Mouse (Mus musculus): ENCODE data around the gene Cdhr5. TPM values are rescaled to one million over a fixed set of nuclear protein-coding genes. Genes with fewer than 3 reads are reported as not detected.

Cdhr5 gene
- polyA plus RNA-seq, 1 experiment from 2014 or later: 0.15 TPM

DNA sequence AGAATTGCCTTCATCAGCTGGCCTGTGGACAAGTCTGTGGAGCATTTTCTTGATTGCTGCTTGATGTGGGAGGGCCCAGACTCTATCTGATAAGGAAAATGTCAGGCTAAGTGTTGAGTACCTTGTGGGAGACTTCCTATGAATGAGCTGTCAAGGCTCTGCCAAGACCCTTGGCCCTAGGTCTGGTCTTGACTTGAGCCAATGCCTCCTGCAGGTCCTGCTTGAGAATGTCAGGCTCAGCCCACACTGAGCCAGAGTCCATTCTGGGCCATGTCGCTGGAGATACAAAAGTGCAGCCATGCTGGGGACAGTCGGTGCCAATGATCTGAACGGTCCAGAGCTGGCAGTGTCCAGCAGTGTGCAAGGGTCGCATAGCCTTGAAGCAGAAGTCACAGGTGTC is 6.2 kb upstream of the Cdhr5 start:
- Histone ChIP-seq H3K4me1 (replicated peaks; ENCODE audit: control insufficient read depth, insufficient read depth, low read length) (peaks cover 12% of the 10 kb centered on the region; the same call in 1 of the 2 replicates), H3K4me2 (ENCODE audit: low read depth, low read length) (no peak overlapping the region), H3K36me3 (ENCODE audit: control insufficient read depth, insufficient read depth, low read length) (no peaks in the 10 kb centered on the region), H3K9me3 (ENCODE audit: control insufficient read depth, low read length) (no peaks in the 10 kb centered on the region), H3K27me3 (ENCODE audit: control insufficient read depth, insufficient read depth, low read depth, low read length) (peaks cover 2% of the 10 kb centered on the region; the same call in 1 of the 2 replicates), H3K9ac (ENCODE audit: low read length) (no peak overlapping the region), H3K4me3 (ENCODE audit: low read length) (no peak overlapping the region), H3K27ac (ENCODE audit: low read length) (no peak overlapping the region)
- ATAC-seq (ENCODE audit: low read depth): no peak
- WGBS: 85% methylated on average over 4 of the region's 4 CpGs

DNA sequence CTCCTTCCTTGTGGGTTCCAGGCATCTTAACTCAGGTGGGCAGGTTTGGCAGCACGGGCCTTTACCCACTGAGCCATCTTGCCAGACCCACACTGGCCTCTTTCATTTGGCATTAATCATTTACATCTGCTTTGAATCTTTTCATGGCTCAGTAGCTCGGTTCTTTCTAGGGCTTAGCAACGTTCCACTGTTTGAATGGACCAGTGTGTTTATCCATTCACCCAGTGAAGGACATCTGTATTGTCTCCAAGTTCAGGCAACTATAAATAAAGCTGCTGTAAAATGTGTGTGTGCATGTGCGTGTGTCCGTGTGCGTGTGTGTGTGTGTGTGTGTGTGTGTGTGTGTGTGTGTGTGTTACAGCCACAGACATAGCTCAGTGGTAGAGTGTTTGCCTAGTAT is 4.9 kb upstream of the Cdhr5 start:
- peaks cover 12% of the 10 kb centered on the region; the same call in 1 of the 2 replicates for H3K4me1 ChIP-seq (replicated peaks; ENCODE audit: control insufficient read depth, insufficient read depth, low read length)
- no peak for ATAC-seq (ENCODE audit: low read depth)
- peaks cover 2% of the 10 kb centered on the region; the same call in 1 of the 2 replicates for H3K27me3 ChIP-seq (ENCODE audit: control insufficient read depth, insufficient read depth, low read depth, low read length)
- H3K4me2 ChIP-seq (ENCODE audit: low read depth, low read length): no peak overlapping the region
- WGBS: 65% methylated on average over 6 of the region's 6 CpGs
- H3K4me3 ChIP-seq (ENCODE audit: low read length): no peak overlapping the region
- H3K36me3 ChIP-seq (ENCODE audit: control insufficient read depth, insufficient read depth, low read length): no peaks in the 10 kb centered on the region
- H3K27ac ChIP-seq (ENCODE audit: low read length): no peak overlapping the region
- no peaks in the 10 kb centered on the region for H3K9me3 ChIP-seq (ENCODE audit: control insufficient read depth, low read length)
- H3K9ac ChIP-seq (ENCODE audit: low read length): no peak overlapping the region

DNA sequence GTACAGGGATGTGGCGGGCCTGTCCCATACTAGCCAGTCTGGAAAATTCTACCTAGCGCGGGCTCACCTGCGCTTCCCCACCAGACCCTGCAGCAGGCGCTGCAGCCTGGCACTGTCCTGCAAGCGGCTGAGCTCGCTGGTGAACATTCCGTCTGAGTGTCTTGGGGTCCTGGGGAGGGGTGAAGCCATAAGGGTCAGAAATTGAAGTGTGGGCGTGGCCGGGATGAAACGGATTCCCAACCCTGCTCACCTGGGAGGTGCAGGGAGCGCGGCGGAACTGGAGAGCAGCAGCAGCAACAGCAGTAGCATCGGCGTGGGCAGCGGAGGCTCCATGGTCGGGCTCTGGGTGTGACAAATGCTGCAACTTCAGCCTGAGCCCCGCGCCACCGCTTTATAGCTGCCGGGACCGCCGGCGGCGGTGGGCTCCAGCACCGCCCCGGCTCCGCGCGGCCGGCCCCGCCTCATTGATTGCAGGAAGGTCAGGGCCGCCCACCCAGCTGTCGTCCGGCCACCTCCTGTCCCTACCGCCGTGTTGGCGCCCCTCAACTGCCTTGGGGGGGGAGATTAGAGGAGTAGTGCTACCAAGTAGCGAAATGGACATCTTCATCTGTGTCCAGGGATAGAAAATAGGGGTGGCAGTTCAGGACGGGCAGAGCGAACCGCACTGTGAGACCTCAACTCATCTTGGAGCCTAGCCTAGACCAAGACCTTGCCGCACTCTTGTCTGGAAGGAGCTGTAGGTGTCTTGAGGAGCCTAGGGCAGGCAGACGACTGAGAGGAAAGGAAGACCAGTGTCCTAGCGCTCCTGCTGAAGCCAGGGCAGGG is 2.4 kb upstream of the Cdhr5 start, which contains the start of gene Sct:
TSS of gene Sct (minus strand) at position 368 of the 825 bp plus-strand sequence.
- Histone ChIP-seq H3K36me3 (ENCODE audit: control insufficient read depth, insufficient read depth, low read length) (no peaks in the 10 kb centered on the region), H3K27me3 (ENCODE audit: control insufficient read depth, insufficient read depth, low read depth, low read length) (peaks cover 2% of the 10 kb centered on the region; the same call in 1 of the 2 replicates), H3K9ac (ENCODE audit: low read length) (peak within 1 kb of the TSS; percentile 69), H3K27ac (ENCODE audit: low read length) (no peak within 1 kb of the TSS), H3K4me2 (ENCODE audit: low read depth, low read length) (peak within 1 kb of the TSS; percentile 96), H3K9me3 (ENCODE audit: control insufficient read depth, low read length) (no peaks in the 10 kb centered on the region), H3K4me1 (replicated peaks; ENCODE audit: control insufficient read depth, insufficient read depth, low read length) (peaks cover 12% of the 10 kb centered on the region; the same call in 1 of the 2 replicates), H3K4me3 (ENCODE audit: low read length) (peak within 1 kb of the TSS; percentile 55)
- ATAC-seq (ENCODE audit: low read depth): peak; percentile 75
- 3% methylated on average over 46 of the region's 46 CpGs for WGBS

DNA sequence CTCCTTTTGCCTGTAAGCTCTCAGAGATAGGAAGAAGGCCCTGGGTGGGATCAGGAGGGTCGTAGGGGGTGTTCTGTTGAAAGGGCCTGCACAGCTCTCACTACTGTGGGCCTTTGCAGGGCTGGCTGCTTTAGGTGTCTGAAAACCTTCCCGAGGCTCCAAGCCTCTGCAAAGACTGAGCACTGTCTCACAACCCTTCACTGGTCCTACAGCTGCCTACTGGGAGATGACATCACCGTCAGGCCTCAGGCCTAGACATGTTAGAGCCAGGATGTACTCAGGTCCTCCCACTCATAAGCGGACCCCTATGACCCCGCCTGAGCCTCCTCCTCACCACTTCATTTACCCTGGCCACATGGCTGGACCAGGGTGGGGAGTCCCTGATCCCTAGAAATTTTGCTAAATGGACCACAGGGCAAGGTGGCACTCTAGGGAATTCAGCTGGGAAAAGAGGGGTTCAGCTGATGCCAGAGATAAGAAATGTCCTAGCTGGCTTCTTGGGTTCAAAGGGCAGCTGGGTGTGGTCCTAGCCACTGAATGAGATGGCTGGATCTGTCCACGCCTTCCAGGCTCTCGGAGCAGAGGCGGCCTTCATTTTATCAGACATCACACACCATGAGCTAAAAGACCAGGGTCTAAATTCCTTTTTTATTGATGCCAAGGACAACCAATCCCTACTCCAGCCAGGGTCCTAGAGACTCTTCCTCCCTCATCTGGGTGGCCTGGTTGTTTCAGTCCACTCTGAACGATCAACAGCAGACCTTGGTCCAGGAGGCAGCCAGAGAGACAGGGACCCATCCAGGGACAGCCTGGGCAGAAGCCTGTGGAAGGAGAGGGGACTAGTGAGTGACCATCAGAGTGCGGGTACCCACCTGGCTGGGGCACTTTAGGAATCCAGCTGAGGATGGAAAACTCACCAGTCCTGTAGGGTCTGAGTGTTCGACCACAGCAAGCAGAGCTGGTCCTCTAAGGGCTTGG is 1.4 kb upstream of the Cdhr5 start:
- peak overlapping the region; percentile 96; the same call in 1 of the 2 replicates for H3K4me2 ChIP-seq (ENCODE audit: low read depth, low read length)
- H3K27ac ChIP-seq (ENCODE audit: low read length): no peak overlapping the region
- H3K36me3 ChIP-seq (ENCODE audit: control insufficient read depth, insufficient read depth, low read length): no peaks in the 10 kb centered on the region
- H3K9me3 ChIP-seq (ENCODE audit: control insufficient read depth, low read length): no peaks in the 10 kb centered on the region
- ATAC-seq (ENCODE audit: low read depth): peak; percentile 18; the same call in 1 of the 2 replicates
- peaks cover 12% of the 10 kb centered on the region; the same call in 1 of the 2 replicates for H3K4me1 ChIP-seq (replicated peaks; ENCODE audit: control insufficient read depth, insufficient read depth, low read length)
- WGBS: 77% methylated on average over 11 of the region's 11 CpGs
- H3K9ac ChIP-seq (ENCODE audit: low read length): no peak overlapping the region
- H3K27me3 ChIP-seq (ENCODE audit: control insufficient read depth, insufficient read depth, low read depth, low read length): peaks cover 2% of the 10 kb centered on the region; the same call in 1 of the 2 replicates
- no peak overlapping the region for H3K4me3 ChIP-seq (ENCODE audit: low read length)

DNA sequence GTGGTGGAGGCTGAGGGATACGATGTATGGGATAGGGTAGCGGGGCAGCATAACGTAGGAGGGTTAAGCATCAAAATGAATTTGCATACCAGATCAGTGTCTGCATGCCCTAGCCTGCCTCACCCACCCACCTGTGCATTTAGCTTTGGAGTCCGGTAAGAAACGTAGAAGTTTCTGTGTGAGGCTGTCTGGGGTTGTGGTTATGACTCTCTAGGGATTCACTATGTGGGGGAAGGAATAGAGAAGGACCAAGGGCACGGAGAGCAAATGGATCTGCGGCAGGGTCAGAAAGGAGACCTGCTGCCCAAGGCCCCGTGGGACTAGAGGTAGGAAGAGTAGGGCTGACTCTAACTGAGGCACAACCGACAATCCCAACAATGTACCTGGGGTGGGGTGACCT is 1.2 kb downstream of the Cdhr5 start:
- 80% methylated on average over 9 of the region's 9 CpGs for WGBS
- Histone ChIP-seq H3K4me2 (ENCODE audit: low read depth, low read length) (no peak overlapping the region), H3K9me3 (ENCODE audit: control insufficient read depth, low read length) (no peaks in the 10 kb centered on the region), H3K9ac (ENCODE audit: low read length) (no peak overlapping the region), H3K4me1 (replicated peaks; ENCODE audit: control insufficient read depth, insufficient read depth, low read length) (peaks cover 12% of the 10 kb centered on the region; the same call in 1 of the 2 replicates), H3K27me3 (ENCODE audit: control insufficient read depth, insufficient read depth, low read depth, low read length) (peaks cover 2% of the 10 kb centered on the region; the same call in 1 of the 2 replicates), H3K4me3 (ENCODE audit: low read length) (no peak overlapping the region), H3K36me3 (ENCODE audit: control insufficient read depth, insufficient read depth, low read length) (no peaks in the 10 kb centered on the region), H3K27ac (ENCODE audit: low read length) (no peak overlapping the region)
- no peak for ATAC-seq (ENCODE audit: low read depth)

DNA sequence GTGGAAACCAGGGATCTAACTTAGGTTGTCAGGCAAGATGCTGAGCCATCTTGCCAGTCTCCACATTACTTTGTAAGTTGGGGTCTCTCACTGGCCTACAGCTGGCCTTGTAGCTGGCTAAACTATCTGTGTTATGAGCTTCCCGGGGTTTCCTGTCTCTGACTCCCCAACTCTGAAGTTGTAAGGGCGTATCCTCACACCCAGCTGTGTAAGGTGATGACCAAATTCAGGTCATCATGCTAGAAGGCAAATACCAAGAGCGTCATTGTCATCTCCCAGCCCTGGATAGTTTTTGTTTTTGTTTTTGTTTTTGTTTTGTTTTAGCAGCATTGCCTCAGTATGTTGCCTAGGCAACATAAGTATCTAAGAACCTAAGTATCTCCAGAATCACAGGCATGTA is 6.0 kb downstream of the Cdhr5 start:
- 84% methylated on average over 3 of the region's 3 CpGs for WGBS
- H3K9me3 ChIP-seq (ENCODE audit: control insufficient read depth, low read length): no peaks in the 10 kb centered on the region
- no peak overlapping the region for H3K4me2 ChIP-seq (ENCODE audit: low read depth, low read length)
- no peaks in the 10 kb centered on the region for H3K27me3 ChIP-seq (ENCODE audit: control insufficient read depth, insufficient read depth, low read depth, low read length)
- no peak for ATAC-seq (ENCODE audit: low read depth)
- no peak overlapping the region for H3K9ac ChIP-seq (ENCODE audit: low read length)
- peaks cover under 1% of the 10 kb centered on the region for H3K4me1 ChIP-seq (replicated peaks; ENCODE audit: control insufficient read depth, insufficient read depth, low read length)
- no peak overlapping the region for H3K27ac ChIP-seq (ENCODE audit: low read length)
- H3K36me3 ChIP-seq (ENCODE audit: control insufficient read depth, insufficient read depth, low read length): no peaks in the 10 kb centered on the region
- no peak overlapping the region for H3K4me3 ChIP-seq (ENCODE audit: low read length)

DNA sequence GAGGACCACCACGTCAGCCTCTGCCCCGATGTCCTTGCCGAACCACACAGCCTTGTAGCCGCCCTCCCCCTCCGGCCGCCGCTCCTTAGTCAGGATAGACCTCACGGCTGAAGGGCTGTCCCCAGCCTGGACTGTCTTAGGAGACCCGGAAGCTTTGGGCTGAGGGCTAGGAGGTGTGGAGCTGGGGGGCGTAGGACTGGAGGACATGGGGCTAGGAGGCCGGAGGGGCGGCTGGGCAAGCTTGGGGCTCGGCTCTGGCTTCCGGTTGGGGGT is 7.4 kb downstream of the Cdhr5 start:
- no peak for ATAC-seq (ENCODE audit: low read depth)
- Histone ChIP-seq H3K36me3 (ENCODE audit: control insufficient read depth, insufficient read depth, low read length) (no peaks in the 10 kb centered on the region), H3K27ac (ENCODE audit: low read length) (no peak overlapping the region), H3K4me1 (replicated peaks; ENCODE audit: control insufficient read depth, insufficient read depth, low read length) (peaks cover 6% of the 10 kb centered on the region), H3K4me3 (ENCODE audit: low read length) (0 out of 2 replicates have a peak overlapping the region, but pooled peaks have one; percentile 3), H3K9me3 (ENCODE audit: control insufficient read depth, low read length) (no peaks in the 10 kb centered on the region), H3K27me3 (ENCODE audit: control insufficient read depth, insufficient read depth, low read depth, low read length) (no peaks in the 10 kb centered on the region), H3K4me2 (ENCODE audit: low read depth, low read length) (peak overlapping the region; percentile 30; the same call in 1 of the 2 replicates), H3K9ac (ENCODE audit: low read length) (no peak overlapping the region)
- 68% methylated on average over 14 of the region's 14 CpGs for WGBS

DNA sequence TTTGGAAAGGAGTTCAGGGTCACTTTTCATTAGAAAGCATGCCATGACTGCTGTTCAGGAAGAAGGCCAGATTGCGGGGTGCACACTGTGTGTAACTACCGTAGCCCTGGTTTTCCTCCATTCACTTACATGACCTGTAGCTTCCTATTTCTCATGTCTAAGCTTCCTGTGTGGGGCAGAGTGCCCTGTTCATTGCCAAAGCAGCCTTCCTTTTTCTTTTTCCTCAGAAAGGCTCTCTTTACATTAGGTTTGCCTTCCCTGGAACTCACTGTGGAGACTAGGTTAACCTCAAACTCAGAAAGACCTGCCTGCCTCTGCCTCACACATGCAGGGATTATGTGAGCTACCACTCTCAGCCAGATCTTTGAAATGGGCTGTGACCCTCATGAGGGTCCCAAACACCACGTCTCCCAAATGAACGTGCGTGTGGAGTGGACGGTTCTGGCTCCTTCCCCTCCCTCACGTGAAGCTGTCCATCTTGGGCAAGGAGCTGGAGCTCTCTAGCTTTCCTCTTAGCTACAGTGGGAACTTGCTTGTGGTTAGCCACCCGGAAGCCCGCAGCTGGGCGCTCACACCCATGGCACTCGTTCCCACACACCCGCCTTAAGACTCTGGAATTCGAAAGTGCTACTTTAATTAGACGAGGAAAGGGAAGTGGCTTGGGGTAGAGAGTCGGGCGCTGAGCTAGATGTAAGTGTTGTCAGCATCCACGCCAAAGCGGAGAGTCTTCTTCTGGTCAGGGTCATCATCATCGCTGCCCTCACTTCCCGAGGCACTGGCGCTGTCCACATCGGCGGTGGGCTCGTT is 7.9 kb downstream of the Cdhr5 start:
- H3K4me2 ChIP-seq (ENCODE audit: low read depth, low read length): peak overlapping the region; percentile 30; the same call in 1 of the 2 replicates
- no peak overlapping the region for H3K9ac ChIP-seq (ENCODE audit: low read length)
- no peaks in the 10 kb centered on the region for H3K9me3 ChIP-seq (ENCODE audit: control insufficient read depth, low read length)
- H3K27me3 ChIP-seq (ENCODE audit: control insufficient read depth, insufficient read depth, low read depth, low read length): no peaks in the 10 kb centered on the region
- H3K36me3 ChIP-seq (ENCODE audit: control insufficient read depth, insufficient read depth, low read length): no peaks in the 10 kb centered on the region; the same call in 1 of the 2 replicates
- 0 out of 2 replicates have a peak, but pooled peaks have one; percentile 11 for ATAC-seq (ENCODE audit: low read depth)
- H3K27ac ChIP-seq (ENCODE audit: low read length): no peak overlapping the region
- H3K4me1 ChIP-seq (replicated peaks; ENCODE audit: control insufficient read depth, insufficient read depth, low read length): peaks cover 6% of the 10 kb centered on the region
- 0 out of 2 replicates have a peak overlapping the region, but pooled peaks have one; percentile 3 for H3K4me3 ChIP-seq (ENCODE audit: low read length)
- WGBS: 61% methylated on average over 24 of the region's 24 CpGs

Data from lung, embryonic 16.5 days (tissue).